Mouse (Mus musculus) small intestine, adult 2 months (tissue): Measurements from ENCODE around the gene Lmx1b.

ENCODE experiments used
- CTCF ChIP-seq: fragments of 200-500 bp; IDR thresholded peaks from 2 replicates; pipeline ENCODE4 v1.5.1; 2012; ENCODE audit warnings: low read depth, mild to moderate bottlenecking, control low read depth, inconsistent platforms, low read length, moderate library complexity, mixed read lengths; ENCODE audit not compliant: insufficient replicate concordance, insufficient read length; ENCODE audit errors: extremely low read depth
- POLR2A ChIP-seq: fragments of 200-500 bp; IDR thresholded peaks from 2 replicates; pipeline ENCODE4 v1.6.1; 2012; ENCODE audit warnings: low read depth, mild to moderate bottlenecking, control low read depth, inconsistent platforms, low read length, moderate library complexity

GRCm38 (mm10) chr2:33682219-33682618 is 41.9 kb upstream of the Lmx1b start:
- TF ChIP-seq CTCF (peak; percentile 87; the same call in 1 of the 2 replicates), POLR2A (no peak)
